Mouse (Mus musculus) heart, adult 2 months (tissue): ENCODE measurements around the gene Oas1g.

ENCODE experiments used
- CTCF ChIP-seq: fragments of 200-600 bp; IDR thresholded peaks from 2 replicates; pipeline ENCODE4 v1.8.1; 2022; ENCODE audit warnings: antibody characterized with exemption, mild to moderate bottlenecking, moderate library complexity
- EP300 ChIP-seq: fragments of 200-500 bp; IDR thresholded peaks from 2 replicates; pipeline ENCODE4 v1.6.1; 2011; ENCODE audit warnings: low read depth, low read length, control low read depth; ENCODE audit not compliant: insufficient read depth
- POLR2A ChIP-seq: fragments of 200-500 bp; IDR thresholded peaks from 2 replicates; pipeline ENCODE4 v1.6.1; 2011; ENCODE audit warnings: mild to moderate bottlenecking, low read depth, low read length, control low read depth; ENCODE audit not compliant: insufficient read depth

DNA sequence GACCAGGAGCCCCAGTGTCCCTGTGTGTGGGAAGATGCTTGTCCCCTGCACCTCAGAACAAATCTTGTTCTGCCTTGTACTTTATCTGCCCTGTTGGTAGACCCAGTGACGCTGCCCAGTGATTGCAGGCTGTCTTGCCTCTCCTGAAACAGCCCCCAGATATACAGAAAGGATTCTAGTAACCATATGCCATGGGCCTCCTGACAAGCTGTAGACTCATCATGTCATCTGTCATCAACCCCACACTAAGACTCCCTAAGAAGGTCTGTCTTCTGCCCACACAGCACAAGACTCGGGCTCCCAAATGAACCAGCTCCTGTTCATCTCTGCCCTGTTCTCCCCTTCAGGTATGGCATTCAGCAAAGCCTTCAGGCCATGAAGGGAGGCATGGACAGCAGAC is 28.2 kb downstream of the Oas1g start:
- TF ChIP-seq POLR2A (no peak), CTCF (no peak), EP300 (no peak)
